Mouse (Mus musculus) erythroblast, embryonic 14.5 days (primary cell): ENCODE data around the gene 1700088E04Rik. TPM values are rescaled to one million over a fixed set of nuclear protein-coding genes. Genes with fewer than 3 reads are reported as not detected.

Source experiments
- H3K27me3 ChIP-seq: 2 replicates; pipeline ENCODE4 v1.6.1; 2012; ENCODE audit warnings: inconsistent platforms; ENCODE audit not compliant: control insufficient read depth
- H3K36me3 ChIP-seq: 2 replicates; pipeline ENCODE4 v1.6.1; 2012; ENCODE audit warnings: mild to moderate bottlenecking, inconsistent platforms; ENCODE audit not compliant: control insufficient read depth
- H3K4me1 ChIP-seq: 2 replicates; pipeline ENCODE4 v1.6.1; 2012; ENCODE audit warnings: inconsistent platforms; ENCODE audit not compliant: control insufficient read depth
- H3K4me3 ChIP-seq: replicated peaks from 2 replicates; pipeline ENCODE3; 2012; ENCODE audit warnings: moderate library complexity, mild to moderate bottlenecking, inconsistent platforms
- H3K9me3 ChIP-seq: 2 replicates; pipeline ENCODE4 v1.6.1; 2012; ENCODE audit warnings: low read length, inconsistent platforms, mixed read lengths; ENCODE audit not compliant: control insufficient read depth
- GATA1 ChIP-seq: IDR thresholded peaks from 2 replicates; pipeline ENCODE4 v1.6.1; 2012; ENCODE audit warnings: low read length, inconsistent platforms, mixed read lengths
- TAL1 ChIP-seq: IDR thresholded peaks from 3 replicates; pipeline ENCODE4 v1.6.1; 2012; ENCODE audit warnings: low read length, inconsistent platforms, mixed read lengths
- polyA plus RNA-seq: library from polyadenylated mRNA; stranded (reverse); fragments of >175 nt; gene quantifications from 2 replicates; pipeline ENCODE4 v1.2.3, GENCODE M21; 2012

Gene 1700088E04Rik
- not detected in 2 replicates for polyA plus RNA-seq

DNA sequence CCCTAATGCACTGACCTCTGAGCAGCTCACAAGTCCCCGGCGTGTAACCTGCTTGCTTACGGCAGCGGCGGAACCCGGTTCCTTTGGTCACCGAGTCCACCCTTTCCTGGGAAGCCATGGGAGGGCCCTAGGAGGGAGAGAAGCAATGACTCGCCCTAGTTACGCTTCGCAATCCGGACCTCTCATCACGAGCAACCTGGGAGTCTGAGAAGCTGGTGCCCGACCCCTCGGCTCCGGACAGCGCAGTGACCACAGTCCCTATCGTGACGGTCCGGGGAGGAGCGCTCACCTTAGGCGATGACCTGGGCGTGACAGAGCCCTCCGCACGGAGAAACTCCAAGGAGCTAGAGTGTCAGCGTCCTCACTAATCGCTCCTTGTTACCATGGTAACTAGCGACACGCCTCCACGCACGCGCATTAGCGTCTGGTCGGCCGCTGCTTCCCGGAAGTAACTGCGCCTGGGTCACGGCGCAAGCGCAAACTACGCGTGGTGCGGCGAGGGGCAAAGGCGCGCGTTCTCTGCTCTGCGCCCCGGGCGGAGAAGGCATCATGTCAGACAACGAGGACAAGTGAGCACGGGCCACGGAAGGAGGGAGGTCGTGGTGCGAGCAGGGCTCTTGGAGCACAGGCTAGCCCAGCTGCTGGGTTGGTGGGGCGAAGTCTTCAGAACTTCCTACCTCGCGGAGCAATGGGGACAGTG lies at the start of gene 1700088E04Rik, which contains the start of gene Polr2f:
1700088E04Rik (minus strand) TSS at position 388 of the 700 bp plus-strand sequence.
Polr2f (plus strand) TSS at position 144 of the 700 bp plus-strand sequence.
- peak within 1 kb of the TSS; percentile 70 for H3K4me3 ChIP-seq
- no peaks in the 10 kb centered on the region; the same call in 1 of the 2 replicates for H3K9me3 ChIP-seq
- H3K27me3 ChIP-seq: peaks cover 10% of the 10 kb centered on the region
- peaks cover 25% of the 10 kb centered on the region for H3K36me3 ChIP-seq
- TF ChIP-seq GATA1 (peak; percentile 64), TAL1 (no peak)
- peaks cover 32% of the 10 kb centered on the region for H3K4me1 ChIP-seq

DNA sequence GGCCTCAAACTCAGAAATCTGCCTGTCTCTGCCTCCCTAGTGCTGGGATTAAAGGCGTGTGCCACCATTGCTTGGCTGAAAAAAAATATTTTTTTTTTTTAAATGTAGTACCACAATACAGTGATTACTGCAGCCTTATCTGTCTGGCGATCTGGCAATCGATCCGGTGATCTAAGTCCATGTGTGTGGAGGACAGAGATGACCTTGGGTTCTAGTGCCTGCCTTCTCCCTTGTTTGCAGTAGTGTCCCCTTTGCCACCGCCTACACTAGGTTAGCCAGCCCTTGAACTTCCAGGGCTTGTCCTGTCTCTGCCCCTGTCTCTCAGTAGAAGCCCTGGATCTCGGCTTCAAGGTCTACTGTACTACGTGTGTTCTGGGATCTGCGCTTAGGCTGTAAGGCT lies 46.8 kb upstream of the 1700088E04Rik start:
- H3K4me1 ChIP-seq: no peaks in the 10 kb centered on the region
- no peaks in the 10 kb centered on the region for H3K36me3 ChIP-seq
- H3K9me3 ChIP-seq: no peaks in the 10 kb centered on the region
- peak; percentile 58 for TF ChIP-seq GATA1
- TF ChIP-seq TAL1: no peak
- no peak overlapping the region for H3K4me3 ChIP-seq
- H3K27me3 ChIP-seq: no peaks in the 10 kb centered on the region

DNA sequence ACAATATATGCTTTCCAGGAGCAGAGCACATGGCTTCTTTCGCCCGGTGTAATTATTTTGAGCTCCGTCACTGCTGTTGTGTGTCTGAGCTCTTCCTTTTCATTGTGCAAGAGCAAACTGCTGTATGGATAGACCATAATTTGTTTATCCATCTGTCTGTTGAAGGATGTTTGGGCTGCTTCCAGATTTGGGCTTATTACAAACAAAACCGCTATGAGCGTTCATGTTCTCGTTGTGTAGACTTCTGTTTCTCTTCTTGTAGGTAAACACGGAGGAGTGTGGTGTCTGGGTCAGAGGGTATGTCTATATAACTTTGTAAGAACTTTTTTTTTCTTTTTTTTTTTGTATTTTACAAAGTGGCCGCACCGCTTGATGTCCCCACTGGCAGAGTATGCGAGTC lies 44.2 kb upstream of the 1700088E04Rik start:
- no peak for TF ChIP-seq TAL1
- no peak for TF ChIP-seq GATA1
- no peaks in the 10 kb centered on the region for H3K27me3 ChIP-seq

DNA sequence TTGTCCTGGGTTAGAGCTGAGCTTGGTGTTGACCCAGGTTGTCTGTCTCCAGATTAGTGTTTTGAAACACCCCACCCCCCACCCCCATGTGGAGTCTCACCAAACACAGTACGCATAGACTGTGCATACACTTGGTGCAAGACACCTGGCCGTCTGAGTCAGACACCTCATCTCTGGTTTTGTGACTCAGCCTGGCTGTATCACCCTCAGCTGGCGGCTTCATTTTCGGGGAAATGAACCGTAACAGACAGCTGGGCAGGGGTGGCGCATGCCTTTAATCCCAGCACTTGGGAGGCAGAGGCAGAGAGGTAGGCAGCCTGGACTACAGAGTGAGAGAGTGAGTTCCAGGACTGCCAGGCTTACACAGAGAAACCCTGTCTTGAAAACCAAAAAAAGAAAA lies 35.9 kb upstream of the 1700088E04Rik start:
- TF ChIP-seq GATA1 (no peak), TAL1 (no peak)
- H3K27me3 ChIP-seq: no peaks in the 10 kb centered on the region

More for the DNA sequence above, 44.2 kb upstream of the 1700088E04Rik start:
- H3K4me3 ChIP-seq: no peak overlapping the region
- no peaks in the 10 kb centered on the region for H3K36me3 ChIP-seq
- H3K4me1 ChIP-seq: no peaks in the 10 kb centered on the region
- no peaks in the 10 kb centered on the region for H3K9me3 ChIP-seq

DNA sequence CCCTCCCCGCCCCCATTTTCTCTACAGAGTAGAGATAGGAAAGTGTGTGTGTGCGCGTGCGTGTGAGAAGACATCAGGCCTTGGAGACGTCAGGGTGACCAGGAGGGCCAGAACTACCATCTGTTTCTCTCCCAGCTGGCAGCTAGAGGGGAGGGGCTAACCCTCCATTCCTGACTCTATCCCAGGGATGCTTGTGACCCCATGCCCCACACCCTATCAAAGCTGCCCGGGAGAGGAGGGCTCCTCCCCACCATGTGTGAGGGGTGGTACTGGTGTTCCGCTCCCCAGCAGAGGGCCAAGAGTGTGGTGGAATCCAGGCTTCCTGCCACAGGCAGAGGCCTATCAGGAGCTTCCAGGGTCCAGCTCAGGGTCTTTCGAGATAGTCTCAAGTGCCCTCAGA lies 25.7 kb upstream of the 1700088E04Rik start:
- H3K4me3 ChIP-seq: no peak overlapping the region
- TF ChIP-seq TAL1 (no peak), GATA1 (no peak)
- no peaks in the 10 kb centered on the region for H3K9me3 ChIP-seq
- H3K27me3 ChIP-seq: peaks cover 42% of the 10 kb centered on the region
- H3K36me3 ChIP-seq: no peaks in the 10 kb centered on the region
- H3K4me1 ChIP-seq: no peaks in the 10 kb centered on the region

More for the DNA sequence above, 35.9 kb upstream of the 1700088E04Rik start:
- Histone ChIP-seq H3K4me3 (no peak overlapping the region), H3K4me1 (no peaks in the 10 kb centered on the region), H3K9me3 (no peaks in the 10 kb centered on the region), H3K36me3 (no peaks in the 10 kb centered on the region)

DNA sequence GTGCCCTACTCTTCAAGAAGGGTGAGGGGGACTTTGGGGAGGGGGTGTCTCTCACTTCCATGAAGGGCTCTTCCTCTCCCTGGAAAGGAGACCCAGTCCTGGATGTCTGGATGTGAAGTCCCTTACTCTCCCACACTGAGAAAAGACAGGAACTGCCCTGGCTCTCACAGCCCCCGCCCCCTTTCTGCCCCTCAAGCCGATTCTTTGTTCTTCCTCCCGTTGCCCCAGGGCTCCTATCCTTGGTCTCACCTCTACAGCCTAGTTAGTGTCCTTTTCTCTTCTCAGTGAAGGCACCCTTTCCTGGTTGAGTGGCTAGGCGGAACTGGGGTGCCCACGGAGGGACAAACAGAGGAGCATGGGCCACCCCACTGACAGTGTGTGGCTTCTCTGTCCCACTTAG lies 24.1 kb upstream of the 1700088E04Rik start, which contains the start of gene Sox10:
Sox10 (minus strand) TSS at position 101 of the 400 bp plus-strand sequence.
- H3K27me3 ChIP-seq: peaks cover 56% of the 10 kb centered on the region
- H3K4me1 ChIP-seq: no peaks in the 10 kb centered on the region
- no peak within 1 kb of the TSS for H3K4me3 ChIP-seq
- no peaks in the 10 kb centered on the region for H3K36me3 ChIP-seq
- TF ChIP-seq GATA1: no peak
- TF ChIP-seq TAL1: no peak
- H3K9me3 ChIP-seq: no peaks in the 10 kb centered on the region

DNA sequence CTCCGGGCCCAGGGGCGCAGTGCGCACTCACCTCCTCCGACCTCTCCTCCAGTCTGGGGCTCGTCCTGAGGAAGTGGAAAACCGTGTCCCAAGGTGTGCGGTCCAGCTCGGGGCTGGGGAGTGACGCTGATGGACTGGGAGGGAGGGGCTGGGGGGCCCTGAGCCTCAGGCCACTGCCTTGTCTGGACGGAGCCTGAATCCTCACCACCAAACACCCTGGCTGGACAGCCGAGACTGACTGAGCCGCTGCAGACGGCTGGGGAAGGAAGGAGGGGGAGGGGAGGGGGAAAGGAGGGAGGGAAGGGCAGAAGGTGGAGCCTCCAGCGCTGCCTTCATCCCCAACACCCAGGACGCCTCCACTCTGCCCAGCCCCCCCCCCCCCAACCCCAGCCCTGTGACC lies 23.2 kb upstream of the 1700088E04Rik start:
- Histone ChIP-seq H3K9me3 (no peaks in the 10 kb centered on the region), H3K4me3 (no peak overlapping the region), H3K27me3 (peaks cover 58% of the 10 kb centered on the region), H3K36me3 (no peaks in the 10 kb centered on the region), H3K4me1 (no peaks in the 10 kb centered on the region)
- TF ChIP-seq TAL1: no peak
- TF ChIP-seq GATA1: no peak

DNA sequence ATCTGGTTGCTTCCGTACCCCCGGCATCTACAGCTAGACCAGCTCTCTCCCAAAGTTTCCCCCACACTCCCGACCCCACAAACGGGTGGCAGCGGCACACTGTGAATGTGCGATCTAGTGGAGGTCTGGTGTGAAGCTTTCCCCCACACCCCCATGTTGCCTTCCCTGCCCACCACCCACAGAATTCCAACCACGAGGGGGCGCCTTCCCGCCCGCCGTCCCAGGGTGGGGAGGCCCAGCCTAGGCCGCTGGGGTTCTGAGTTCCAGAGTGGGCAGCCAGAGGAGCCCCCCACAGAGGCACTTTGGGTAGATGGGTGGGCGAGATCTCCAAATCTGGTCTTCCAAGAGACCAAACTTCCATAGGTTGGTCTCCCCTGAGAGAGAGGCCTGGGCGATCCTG lies 21.8 kb upstream of the 1700088E04Rik start:
- no peaks in the 10 kb centered on the region for H3K36me3 ChIP-seq
- H3K4me3 ChIP-seq: no peak overlapping the region
- no peaks in the 10 kb centered on the region for H3K4me1 ChIP-seq
- H3K27me3 ChIP-seq: peaks cover 58% of the 10 kb centered on the region
- no peak for TF ChIP-seq TAL1
- no peak for TF ChIP-seq GATA1
- H3K9me3 ChIP-seq: no peaks in the 10 kb centered on the region

DNA sequence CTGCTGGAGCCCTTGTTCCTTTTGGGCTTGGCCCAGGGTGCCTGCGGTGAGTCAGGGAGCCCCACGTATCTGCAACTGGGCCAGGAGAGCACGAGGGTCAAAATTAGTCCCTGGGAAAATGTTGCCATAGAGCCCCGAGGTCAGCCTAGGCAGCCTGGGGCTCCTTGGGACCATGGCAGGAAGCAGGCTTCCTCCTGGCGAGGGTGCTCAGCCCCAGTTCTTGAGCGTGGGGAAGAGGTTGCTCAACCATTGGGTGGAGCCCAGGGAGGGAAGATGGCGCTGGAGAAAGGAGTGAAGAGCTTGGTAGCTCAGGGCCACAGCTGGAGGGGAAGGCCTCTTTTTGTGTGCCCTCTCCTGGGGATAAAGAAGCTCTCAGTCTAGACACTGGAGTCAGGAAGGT lies 21.2 kb upstream of the 1700088E04Rik start:
- no peak overlapping the region for H3K4me3 ChIP-seq
- H3K4me1 ChIP-seq: no peaks in the 10 kb centered on the region
- no peak for TF ChIP-seq TAL1
- no peak for TF ChIP-seq GATA1
- peaks cover 58% of the 10 kb centered on the region for H3K27me3 ChIP-seq
- H3K9me3 ChIP-seq: no peaks in the 10 kb centered on the region
- no peaks in the 10 kb centered on the region for H3K36me3 ChIP-seq

DNA sequence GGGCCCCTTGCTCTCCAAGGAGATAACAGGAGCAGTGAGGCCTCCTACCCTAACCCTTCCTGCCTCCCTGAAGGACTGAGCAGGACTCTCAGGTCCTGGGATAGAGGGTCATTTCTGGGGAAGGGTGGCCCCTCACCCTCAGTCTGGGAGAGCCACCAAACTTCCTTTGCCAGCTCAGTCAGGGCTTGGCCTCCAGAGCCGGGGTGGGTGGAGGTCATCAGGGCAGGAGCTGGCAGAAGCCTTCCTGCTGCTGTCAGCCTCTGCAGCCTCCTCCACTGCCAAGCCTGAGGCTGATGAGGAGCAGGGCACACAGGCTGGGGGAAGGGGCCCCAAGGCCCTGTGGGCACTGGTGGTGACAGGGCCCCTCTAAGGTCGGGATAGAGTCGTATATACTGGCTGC lies 14.5 kb upstream of the 1700088E04Rik start:
- Histone ChIP-seq H3K4me3 (no peak overlapping the region), H3K9me3 (no peaks in the 10 kb centered on the region), H3K36me3 (peaks cover 27% of the 10 kb centered on the region), H3K4me1 (peaks cover 5% of the 10 kb centered on the region; the same call in 1 of the 2 replicates), H3K27me3 (peaks cover 5% of the 10 kb centered on the region)
- TF ChIP-seq TAL1 (no peak), GATA1 (no peak)
